Mouse (Mus musculus): ENCODE results near the gene Lrfn1. TPM values are rescaled to one million over a fixed set of nuclear protein-coding genes. Genes with fewer than 3 reads are reported as not detected.
A peak's percentile ranks its signal among the peaks of the same experiment; 100 is the strongest.

Lrfn1 gene
- polyA plus RNA-seq, 1 experiment from 2014 or later = 23.4 TPM

DNA sequence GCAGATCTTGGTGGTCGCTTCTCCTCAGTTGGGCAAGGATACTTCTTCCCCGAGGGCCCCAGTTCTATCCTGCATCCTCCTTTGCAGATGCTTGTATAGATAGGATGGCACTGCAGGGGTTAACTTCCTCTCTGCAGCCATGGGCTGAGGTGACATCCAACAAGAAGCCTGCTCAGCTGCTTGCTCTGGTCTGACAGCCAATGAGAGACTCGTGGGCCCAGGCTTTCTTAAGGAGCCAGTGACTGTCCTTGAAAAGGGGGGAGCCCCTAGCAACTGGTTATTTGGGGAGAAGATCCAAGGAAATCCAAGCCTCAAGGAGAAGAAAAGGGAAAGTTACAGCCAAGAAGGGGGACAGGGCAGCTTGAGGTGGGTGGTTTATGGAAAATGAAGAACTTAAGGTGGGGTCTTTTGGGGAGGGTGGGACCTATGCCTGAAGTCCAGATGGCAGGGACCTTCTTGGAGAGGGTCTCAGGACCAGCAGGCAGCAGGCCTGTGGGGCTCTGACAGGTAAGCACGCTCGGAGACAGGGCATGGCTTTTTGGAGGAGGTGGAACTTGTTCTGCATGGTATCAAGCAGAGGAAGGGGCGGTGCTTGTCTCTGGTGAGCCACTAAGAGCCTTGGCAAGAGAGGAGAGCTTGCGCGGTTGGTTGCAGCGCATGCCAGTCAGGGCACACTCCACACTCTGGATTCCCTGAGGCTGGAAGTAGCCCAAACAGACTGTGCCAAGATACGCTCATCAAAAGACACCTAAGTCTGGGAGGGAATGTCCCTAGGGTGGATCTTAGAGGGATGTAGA lies 12.8 kb downstream of the Lrfn1 start:
- 66% methylated on average over 10 of the region's 10 CpGs for WGBS
- H3K36me3 ChIP-seq (ENCODE audit: control insufficient read depth, insufficient read depth, low read length) = peaks cover 30% of the 10 kb centered on the region

DNA sequence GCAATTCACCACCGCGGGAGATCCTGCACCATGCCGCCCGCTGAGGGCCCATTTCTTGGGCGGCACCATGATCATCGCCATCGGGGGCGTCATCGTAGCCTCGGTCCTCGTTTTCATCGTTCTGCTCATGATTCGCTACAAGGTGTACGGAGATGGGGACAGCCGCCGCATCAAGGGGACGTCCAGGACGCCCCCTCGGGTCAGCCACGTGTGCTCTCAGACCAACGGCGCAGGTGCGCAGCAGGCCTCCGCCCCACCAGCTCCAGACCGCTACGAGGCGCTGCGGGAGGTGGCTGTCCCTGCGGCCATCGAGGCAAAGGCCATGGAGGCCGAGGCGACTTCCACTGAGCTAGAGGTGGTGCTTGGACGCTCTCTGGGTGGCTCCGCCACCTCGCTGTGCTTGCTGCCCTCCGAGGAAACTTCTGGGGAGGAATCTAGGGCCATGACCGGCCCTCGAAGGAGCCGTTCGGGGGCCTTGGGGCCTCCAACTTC lies 15.0 kb downstream of the Lrfn1 start:
- WGBS = 17% methylated on average over 39 of the region's 40 CpGs
- H3K27ac ChIP-seq (ENCODE audit: low read depth, low read length) = no peak overlapping the region
- H3K9me3 ChIP-seq (ENCODE audit: control insufficient read depth, low read length) = no peaks in the 10 kb centered on the region
- peak overlapping the region; percentile 25; the same call in 1 of the 2 replicates for H3K4me3 ChIP-seq (ENCODE audit: low read depth, low read length)
- peaks cover 4% of the 10 kb centered on the region; the same call in 1 of the 2 replicates for H3K27me3 ChIP-seq (ENCODE audit: control insufficient read depth, insufficient read depth, low read length)
- no peak overlapping the region for H3K9ac ChIP-seq (replicated peaks; ENCODE audit: low read depth, low read length)
- no peak for ATAC-seq (ENCODE audit: low read depth)
- peak overlapping the region; percentile 55 for H3K4me2 ChIP-seq (ENCODE audit: low read depth, low read length)
- H3K4me1 ChIP-seq (ENCODE audit: control insufficient read depth, insufficient read depth, low read length) = peaks cover 15% of the 10 kb centered on the region; the same call in 1 of the 2 replicates
- H3K36me3 ChIP-seq (ENCODE audit: control insufficient read depth, insufficient read depth, low read length) = peaks cover 18% of the 10 kb centered on the region

More for the DNA sequence above, 12.8 kb downstream of the Lrfn1 start:
- Histone ChIP-seq H3K4me2 (ENCODE audit: low read depth, low read length) (peak overlapping the region; percentile 3; the same call in 1 of the 2 replicates), H3K27ac (ENCODE audit: low read depth, low read length) (peak overlapping the region; percentile 28; the same call in 1 of the 2 replicates), H3K9ac (replicated peaks; ENCODE audit: low read depth, low read length) (no peak overlapping the region), H3K4me3 (ENCODE audit: low read depth, low read length) (no peak overlapping the region), H3K9me3 (ENCODE audit: control insufficient read depth, low read length) (no peaks in the 10 kb centered on the region), H3K27me3 (ENCODE audit: control insufficient read depth, insufficient read depth, low read length) (peaks cover 4% of the 10 kb centered on the region; the same call in 1 of the 2 replicates), H3K4me1 (ENCODE audit: control insufficient read depth, insufficient read depth, low read length) (peaks cover 15% of the 10 kb centered on the region; the same call in 1 of the 2 replicates)
- peak; percentile 54; the same call in 1 of the 2 replicates for ATAC-seq (ENCODE audit: low read depth)

DNA sequence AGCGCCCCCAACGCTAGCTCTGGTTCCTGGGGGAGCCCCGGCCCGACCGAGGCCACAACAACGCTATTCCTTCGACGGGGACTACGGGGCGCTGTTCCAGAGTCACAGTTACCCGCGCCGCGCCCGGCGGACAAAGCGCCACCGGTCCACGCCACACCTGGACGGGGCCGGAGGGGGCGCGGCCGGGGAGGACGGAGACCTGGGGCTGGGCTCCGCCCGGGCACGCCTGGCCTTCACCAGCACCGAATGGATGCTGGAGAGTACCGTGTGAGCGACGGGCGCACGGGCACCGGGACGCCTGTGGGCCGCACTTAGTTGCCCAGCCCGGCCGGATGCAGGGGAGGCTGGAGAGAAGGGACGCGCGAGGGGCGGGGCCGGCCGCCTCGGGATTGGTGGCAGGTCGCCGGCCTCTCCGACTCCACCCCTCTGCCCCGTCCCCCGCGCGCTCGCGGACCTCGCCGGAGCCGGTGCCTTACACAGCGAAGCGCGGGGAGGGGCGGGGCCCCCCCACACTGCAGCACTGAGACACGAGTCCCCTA lies 15.5 kb downstream of the Lrfn1 start:
- no peak for ATAC-seq (ENCODE audit: low read depth)
- WGBS = 3% methylated on average over 35 of the region's 63 CpGs
- Histone ChIP-seq H3K9ac (replicated peaks; ENCODE audit: low read depth, low read length) (0 out of 2 replicates have a peak overlapping the region, but pooled peaks have one; percentile 28), H3K4me2 (ENCODE audit: low read depth, low read length) (peak overlapping the region; percentile 55), H3K9me3 (ENCODE audit: control insufficient read depth, low read length) (no peaks in the 10 kb centered on the region), H3K4me1 (ENCODE audit: control insufficient read depth, insufficient read depth, low read length) (peaks cover 15% of the 10 kb centered on the region; the same call in 1 of the 2 replicates), H3K27ac (ENCODE audit: low read depth, low read length) (no peak overlapping the region), H3K27me3 (ENCODE audit: control insufficient read depth, insufficient read depth, low read length) (peaks cover 4% of the 10 kb centered on the region; the same call in 1 of the 2 replicates), H3K4me3 (ENCODE audit: low read depth, low read length) (peak overlapping the region; percentile 25; the same call in 1 of the 2 replicates), H3K36me3 (ENCODE audit: control insufficient read depth, insufficient read depth, low read length) (peaks cover 13% of the 10 kb centered on the region)

DNA sequence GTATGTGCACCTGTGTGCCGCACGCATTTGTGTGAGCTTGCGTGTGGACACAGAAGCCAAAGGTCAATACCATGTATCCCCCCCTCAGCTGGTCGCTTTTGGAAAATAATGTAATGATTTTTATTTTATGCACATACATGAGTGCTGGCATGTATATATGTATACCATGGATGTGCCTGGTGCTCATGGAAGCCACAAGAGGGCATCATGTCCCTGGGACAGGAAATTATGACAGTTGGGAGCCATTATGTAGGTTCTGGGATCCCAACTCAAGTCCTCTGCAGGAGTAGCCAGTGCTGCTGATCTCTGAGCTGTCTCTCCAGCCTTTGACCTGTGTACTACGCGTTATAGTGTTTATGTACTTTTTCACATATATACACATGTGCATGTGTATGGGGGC lies 24.4 kb downstream of the Lrfn1 start:
- no peaks in the 10 kb centered on the region for H3K36me3 ChIP-seq (ENCODE audit: control insufficient read depth, insufficient read depth, low read length)
- H3K4me1 ChIP-seq (ENCODE audit: control insufficient read depth, insufficient read depth, low read length) = no peaks in the 10 kb centered on the region
- H3K27me3 ChIP-seq (ENCODE audit: control insufficient read depth, insufficient read depth, low read length) = no peaks in the 10 kb centered on the region
- ATAC-seq (ENCODE audit: low read depth) = no peak
- H3K9ac ChIP-seq (replicated peaks; ENCODE audit: low read depth, low read length) = no peak overlapping the region
- 90% methylated on average over 6 of the region's 6 CpGs for WGBS
- no peak overlapping the region for H3K4me2 ChIP-seq (ENCODE audit: low read depth, low read length)
- no peak overlapping the region for H3K27ac ChIP-seq (ENCODE audit: low read depth, low read length)
- H3K4me3 ChIP-seq (ENCODE audit: low read depth, low read length) = no peak overlapping the region
- H3K9me3 ChIP-seq (ENCODE audit: control insufficient read depth, low read length) = no peaks in the 10 kb centered on the region

DNA sequence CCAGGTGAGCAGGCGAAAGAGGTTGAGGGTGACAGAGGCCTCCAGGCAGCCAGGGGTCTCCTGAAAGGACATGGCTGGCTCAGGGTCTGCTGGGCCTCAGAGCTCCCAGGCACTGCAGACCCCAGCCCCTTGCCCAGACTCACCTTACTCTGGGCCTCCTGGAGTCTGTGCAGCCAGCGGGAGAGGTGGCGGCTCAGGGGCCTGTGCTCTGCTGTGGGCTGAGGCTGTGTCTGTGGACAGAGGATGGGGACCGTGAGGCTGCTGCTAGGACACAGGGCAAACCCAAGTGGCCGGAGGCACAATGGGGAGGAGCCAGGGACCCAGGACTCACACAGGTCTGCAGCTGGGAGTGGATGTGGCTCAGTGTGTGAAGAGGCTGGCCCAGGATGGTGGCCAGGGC lies 25.6 kb downstream of the Lrfn1 start:
- Histone ChIP-seq H3K27ac (ENCODE audit: low read depth, low read length) (no peak overlapping the region), H3K9me3 (ENCODE audit: control insufficient read depth, low read length) (no peaks in the 10 kb centered on the region), H3K4me1 (ENCODE audit: control insufficient read depth, insufficient read depth, low read length) (no peaks in the 10 kb centered on the region), H3K27me3 (ENCODE audit: control insufficient read depth, insufficient read depth, low read length) (no peaks in the 10 kb centered on the region), H3K4me3 (ENCODE audit: low read depth, low read length) (no peak overlapping the region), H3K9ac (replicated peaks; ENCODE audit: low read depth, low read length) (no peak overlapping the region), H3K4me2 (ENCODE audit: low read depth, low read length) (no peak overlapping the region), H3K36me3 (ENCODE audit: control insufficient read depth, insufficient read depth, low read length) (no peaks in the 10 kb centered on the region)
- 83% methylated on average over 5 of the region's 5 CpGs for WGBS
- no peak for ATAC-seq (ENCODE audit: low read depth)

DNA sequence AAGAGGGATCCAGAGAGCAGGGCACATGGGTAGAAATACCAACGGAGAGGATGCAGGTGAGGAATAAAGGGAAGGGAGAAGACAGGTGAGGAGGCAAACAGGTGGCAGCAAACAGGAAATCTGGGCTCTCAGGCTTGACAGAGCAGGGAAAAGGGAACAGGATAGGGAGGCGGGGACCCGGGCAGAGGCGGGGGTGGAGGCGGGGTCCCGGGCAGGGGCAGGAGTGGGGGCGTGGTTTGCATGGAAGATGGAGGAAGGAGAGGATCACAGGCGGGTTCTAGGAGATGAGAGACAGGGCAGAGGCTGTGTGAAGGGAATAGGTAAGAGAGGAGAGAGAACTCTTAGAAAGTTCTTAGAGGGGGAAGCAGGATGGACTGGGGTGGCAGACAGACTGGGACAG lies 27.1 kb downstream of the Lrfn1 start:
- no peak for ATAC-seq (ENCODE audit: low read depth)
- H3K27ac ChIP-seq (ENCODE audit: low read depth, low read length) = no peak overlapping the region
- 5% methylated on average over 8 of the region's 8 CpGs for WGBS

DNA sequence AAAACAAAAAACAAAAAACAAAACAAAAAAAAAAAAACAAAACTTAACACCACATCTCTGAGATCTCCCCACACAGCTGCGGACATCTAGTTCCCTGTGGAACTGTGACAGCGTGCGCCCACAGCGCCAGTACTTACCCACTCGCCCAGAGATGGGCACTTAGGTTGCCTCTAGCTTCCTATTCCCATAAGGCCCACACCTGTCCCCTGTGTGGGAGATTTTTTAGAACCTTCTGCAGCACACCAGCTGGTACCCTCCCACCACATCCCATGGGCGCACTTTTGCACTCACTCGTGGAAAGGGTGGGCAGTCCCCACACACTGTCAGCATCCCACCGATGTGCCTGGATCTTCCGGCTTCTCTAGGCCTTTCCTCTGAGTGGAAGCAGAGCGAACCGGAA lies 31.1 kb downstream of the Lrfn1 start:
- Histone ChIP-seq H3K36me3 (ENCODE audit: control insufficient read depth, insufficient read depth, low read length) (no peaks in the 10 kb centered on the region), H3K4me2 (ENCODE audit: low read depth, low read length) (no peak overlapping the region), H3K4me3 (ENCODE audit: low read depth, low read length) (no peak overlapping the region), H3K27ac (ENCODE audit: low read depth, low read length) (no peak overlapping the region), H3K27me3 (ENCODE audit: control insufficient read depth, insufficient read depth, low read length) (no peaks in the 10 kb centered on the region), H3K9me3 (ENCODE audit: control insufficient read depth, low read length) (no peaks in the 10 kb centered on the region), H3K9ac (replicated peaks; ENCODE audit: low read depth, low read length) (no peak overlapping the region), H3K4me1 (ENCODE audit: control insufficient read depth, insufficient read depth, low read length) (no peaks in the 10 kb centered on the region)
- WGBS = 76% methylated on average over 11 of the region's 11 CpGs
- ATAC-seq (ENCODE audit: low read depth) = no peak

More for the DNA sequence above, 27.1 kb downstream of the Lrfn1 start:
- no peak overlapping the region for H3K9ac ChIP-seq (replicated peaks; ENCODE audit: low read depth, low read length)
- H3K4me1 ChIP-seq (ENCODE audit: control insufficient read depth, insufficient read depth, low read length) = no peaks in the 10 kb centered on the region
- H3K27me3 ChIP-seq (ENCODE audit: control insufficient read depth, insufficient read depth, low read length) = no peaks in the 10 kb centered on the region
- no peaks in the 10 kb centered on the region for H3K36me3 ChIP-seq (ENCODE audit: control insufficient read depth, insufficient read depth, low read length)
- no peak overlapping the region for H3K4me3 ChIP-seq (ENCODE audit: low read depth, low read length)
- no peaks in the 10 kb centered on the region for H3K9me3 ChIP-seq (ENCODE audit: control insufficient read depth, low read length)
- no peak overlapping the region for H3K4me2 ChIP-seq (ENCODE audit: low read depth, low read length)

DNA sequence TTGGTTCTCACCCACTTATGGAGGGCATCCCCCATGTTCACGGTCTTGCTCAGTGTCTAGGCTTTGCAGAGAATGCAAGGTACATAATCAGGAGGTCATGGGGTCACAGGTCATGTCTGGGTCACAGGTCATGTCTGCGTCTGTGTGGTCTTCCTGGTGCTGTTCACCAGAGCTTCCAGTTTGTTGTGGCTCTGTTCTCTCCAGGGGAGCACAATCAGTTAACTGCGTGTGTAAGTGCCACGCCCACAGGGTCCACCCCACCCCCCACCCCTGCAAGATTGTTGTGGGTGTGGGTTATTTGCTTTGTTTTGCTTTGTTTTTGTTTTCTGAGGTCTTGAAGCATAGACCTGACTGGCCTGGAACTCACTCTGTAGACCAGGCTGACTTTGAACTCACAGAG lies 32.4 kb downstream of the Lrfn1 start:
- 16% methylated on average over 4 of the region's 4 CpGs for WGBS
- no peak overlapping the region for H3K4me3 ChIP-seq (ENCODE audit: low read depth, low read length)
- ATAC-seq (ENCODE audit: low read depth) = no peak

DNA sequence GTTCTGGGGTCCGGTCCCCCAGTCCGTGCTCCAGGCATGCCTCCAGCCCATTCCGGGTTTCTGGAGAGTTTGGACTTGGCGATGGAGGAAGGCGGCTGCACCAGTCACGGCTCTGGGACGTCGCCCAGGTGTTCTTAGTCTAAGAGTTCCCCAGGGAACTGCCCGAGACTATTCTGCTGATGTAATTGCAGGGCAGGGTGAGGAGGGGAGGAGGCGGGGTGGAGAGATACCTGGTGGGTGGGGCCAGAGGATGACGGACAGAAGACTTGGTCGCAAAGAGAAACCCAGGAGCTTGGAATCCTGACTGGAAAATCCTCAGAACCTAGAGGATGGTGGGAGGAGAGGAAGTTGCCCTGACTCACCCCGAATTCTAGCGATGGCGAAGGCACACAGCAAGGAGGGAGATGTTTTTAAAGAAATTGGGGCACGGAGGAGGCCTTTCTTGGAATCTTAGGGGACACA lies 36.3 kb downstream of the Lrfn1 start:
- no peak overlapping the region for H3K27ac ChIP-seq (ENCODE audit: low read depth, low read length)
- no peak for ATAC-seq (ENCODE audit: low read depth)

More for the DNA sequence above, 32.4 kb downstream of the Lrfn1 start:
- no peak overlapping the region for H3K27ac ChIP-seq (ENCODE audit: low read depth, low read length)
- H3K4me1 ChIP-seq (ENCODE audit: control insufficient read depth, insufficient read depth, low read length) = no peaks in the 10 kb centered on the region
- no peaks in the 10 kb centered on the region for H3K9me3 ChIP-seq (ENCODE audit: control insufficient read depth, low read length)
- no peaks in the 10 kb centered on the region for H3K36me3 ChIP-seq (ENCODE audit: control insufficient read depth, insufficient read depth, low read length)
- H3K27me3 ChIP-seq (ENCODE audit: control insufficient read depth, insufficient read depth, low read length) = no peaks in the 10 kb centered on the region
- no peak overlapping the region for H3K4me2 ChIP-seq (ENCODE audit: low read depth, low read length)
- H3K9ac ChIP-seq (replicated peaks; ENCODE audit: low read depth, low read length) = no peak overlapping the region

More for the DNA sequence above, 36.3 kb downstream of the Lrfn1 start:
- H3K4me2 ChIP-seq (ENCODE audit: low read depth, low read length) = peak overlapping the region; percentile 36
- no peak overlapping the region for H3K9ac ChIP-seq (replicated peaks; ENCODE audit: low read depth, low read length)
- no peaks in the 10 kb centered on the region for H3K36me3 ChIP-seq (ENCODE audit: control insufficient read depth, insufficient read depth, low read length)
- H3K27me3 ChIP-seq (ENCODE audit: control insufficient read depth, insufficient read depth, low read length) = no peaks in the 10 kb centered on the region
- H3K9me3 ChIP-seq (ENCODE audit: control insufficient read depth, low read length) = no peaks in the 10 kb centered on the region
- 5% methylated on average over 16 of the region's 16 CpGs for WGBS
- H3K4me3 ChIP-seq (ENCODE audit: low read depth, low read length) = no peak overlapping the region
- no peaks in the 10 kb centered on the region for H3K4me1 ChIP-seq (ENCODE audit: control insufficient read depth, insufficient read depth, low read length)

Data from neural tube, embryonic 14.5 days (tissue).